Mouse (Mus musculus) hindbrain, embryonic 11.5 days (tissue): ENCODE data around the gene Klhl33. TPM values are rescaled to one million over a fixed set of nuclear protein-coding genes. Genes with fewer than 3 reads are reported as not detected.

Source experiments
- polyA plus RNA-seq: library from polyadenylated mRNA; unstranded; fragments of >200 nt; fragmentation: Nextera tagmentation; extraction: Ambion mirVana; gene quantifications from 2 replicates; pipeline ENCODE4 v1.2.1, GENCODE M21; 2014

The Klhl33 gene
- polyA plus RNA-seq, 1 experiment from 2014 or later = not detected

Other genes with a start within 250 kb of the Klhl33 start
- not detected in 2 replicates for gene Olfr747, start 204.3 kb downstream of the Klhl33 start, polyA plus RNA-seq
- gene Olfr748, start 190.1 kb downstream of the Klhl33 start, polyA plus RNA-seq = not detected in 2 replicates
- gene Olfr749, start 152.4 kb downstream of the Klhl33 start, polyA plus RNA-seq = not detected in 2 replicates
- 105 and 106 TPM in 2 replicates for gene Ttc5, start 112.0 kb downstream of the Klhl33 start, polyA plus RNA-seq
- gene Ccnb1ip1, start 89.8 kb downstream of the Klhl33 start, polyA plus RNA-seq = not detected in 2 replicates
- 63.6 and 66.0 TPM in 2 replicates for gene Parp2, start 89.7 kb downstream of the Klhl33 start, polyA plus RNA-seq
- gene Tep1, start 26.9 kb downstream of the Klhl33 start, polyA plus RNA-seq = 5.8 and 6.1 TPM in 2 replicates
- gene Osgep, start 27.4 kb upstream of the Klhl33 start, polyA plus RNA-seq = 146 and 160 TPM in 2 replicates
- gene Apex1, start 27.5 kb upstream of the Klhl33 start, polyA plus RNA-seq = 344 and 364 TPM in 2 replicates
- 53.8 and 55.6 TPM in 2 replicates for gene Pip4p1, start 33.3 kb upstream of the Klhl33 start, polyA plus RNA-seq
- gene Pnp, start 33.6 kb upstream of the Klhl33 start, polyA plus RNA-seq = 62.1 and 63.9 TPM in 2 replicates
- gene Gm49342, start 47.0 kb upstream of the Klhl33 start, polyA plus RNA-seq = not detected in 2 replicates
- 0.36 and 0.52 TPM in 2 replicates for gene Pnp2, start 58.5 kb upstream of the Klhl33 start, polyA plus RNA-seq
- not detected in 2 replicates for gene Rnase10, start 110.2 kb upstream of the Klhl33 start, polyA plus RNA-seq
- not detected in 2 replicates for gene Rnase9, start 144.4 kb upstream of the Klhl33 start, polyA plus RNA-seq
- gene Rnase11, start 152.7 kb upstream of the Klhl33 start, polyA plus RNA-seq = not detected in 2 replicates
- gene Rnase12, start 160.2 kb upstream of the Klhl33 start, polyA plus RNA-seq = not detected in 2 replicates
- not detected in 2 replicates for gene Olfr750, start 176.9 kb upstream of the Klhl33 start, polyA plus RNA-seq
- gene Rnase4, start 193.6 kb upstream of the Klhl33 start, polyA plus RNA-seq = 17.3 and 19.2 TPM in 2 replicates
- 2.8 and 3.0 TPM in 2 replicates for gene Ang, start 193.6 kb upstream of the Klhl33 start, polyA plus RNA-seq
- 0.15 and 0.24 TPM in 2 replicates for gene Eddm3b, start 216.9 kb upstream of the Klhl33 start, polyA plus RNA-seq
- 0.24 TPM in 1 of 2 replicates, not detected in the other for gene Rnase6, start 226.4 kb upstream of the Klhl33 start, polyA plus RNA-seq
- gene Rnase1, start 249.3 kb upstream of the Klhl33 start, polyA plus RNA-seq = 0.20 TPM in 1 of 2 replicates, not detected in the other